Mouse (Mus musculus) lung, adult 2 months (tissue): ENCODE data around the gene Dgki. TPM values are rescaled to one million over a fixed set of nuclear protein-coding genes. Genes with fewer than 3 reads are reported as not detected.

Source experiments
- DNase-seq: peaks from one replicate; pipeline ENCODE4 v3.0.0; 2022
- H3K4me1 ChIP-seq: fragments of 200-500 bp; 2 replicates; pipeline ENCODE4 v1.6.1; 2011; ENCODE audit warnings: low read length; ENCODE audit not compliant: control insufficient read depth, insufficient read depth
- H3K4me3 ChIP-seq: fragments of 200-500 bp; replicated peaks from 2 replicates; pipeline ENCODE3; 2011; ENCODE audit warnings: low read depth, mild to moderate bottlenecking, control low read depth, low read length; ENCODE audit errors: extremely low read depth
- CTCF ChIP-seq: fragments of 200-500 bp; IDR thresholded peaks from 2 replicates; pipeline ENCODE4 v1.5.1; 2011; ENCODE audit warnings: mild to moderate bottlenecking, low read length, control low read depth; ENCODE audit not compliant: insufficient read depth
- POLR2A ChIP-seq: fragments of 200-500 bp; IDR thresholded peaks from 2 replicates; pipeline ENCODE4 v1.6.1; 2011; ENCODE audit warnings: low read depth, mild to moderate bottlenecking, control low read depth, low read length, borderline replicate concordance; ENCODE audit errors: extremely low read depth
- WGBS: fragments of 180-500 bp; shearing (Covaris S2); methylation state at CpG from one replicate; pipeline ENCODE4 v1.1.7; 2018; 5-methylcytosine and 5-hydroxymethylcytosine counted together
- polyA plus RNA-seq: library from polyadenylated mRNA; depleted of rRNA; stranded (reverse); fragments of >200 nt; gene quantifications from 2 replicates; pipeline ENCODE4 v1.2.3, GENCODE M21; 2012

Dgki gene
- polyA plus RNA-seq, 1 experiment = 0.09 TPM

DNA sequence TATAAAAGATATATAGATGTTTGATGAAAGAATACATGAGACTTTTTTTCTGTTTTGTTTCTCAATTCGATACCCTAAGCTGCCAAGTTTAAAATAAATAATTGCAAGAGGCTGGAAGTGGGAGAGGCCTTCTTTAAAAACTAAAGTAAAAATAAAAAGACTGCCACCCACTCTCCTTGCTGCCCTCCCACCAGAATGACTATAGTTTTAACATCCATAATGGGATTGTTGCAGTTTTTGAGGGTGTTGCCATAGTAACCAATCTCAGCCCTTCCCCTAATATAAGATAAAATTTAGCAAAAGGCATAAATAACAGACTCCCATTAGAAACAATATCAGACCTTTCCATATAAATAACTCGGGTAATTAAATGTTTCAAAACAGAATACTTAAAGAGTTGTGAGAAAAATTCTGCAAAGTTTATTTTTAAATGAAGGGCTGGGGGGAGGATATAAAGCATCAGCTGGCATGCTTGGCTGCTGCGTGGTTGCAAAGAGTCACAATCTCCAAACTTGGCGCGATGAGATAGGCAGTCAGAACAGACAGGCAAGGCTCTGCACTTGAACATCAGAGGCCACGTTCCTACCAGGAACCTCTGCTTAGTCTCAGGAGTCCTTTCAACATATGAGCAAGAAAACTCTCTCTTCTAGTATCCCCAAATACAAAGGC, 57.8 kb downstream of the Dgki start:
- H3K4me3 ChIP-seq = no peak overlapping the region
- 73% methylated on average over 6 of the region's 6 CpGs for WGBS
- TF ChIP-seq POLR2A = no peak
- TF ChIP-seq CTCF = no peak
- no peak for DNase-seq
- no peaks in the 10 kb centered on the region for H3K4me1 ChIP-seq

DNA sequence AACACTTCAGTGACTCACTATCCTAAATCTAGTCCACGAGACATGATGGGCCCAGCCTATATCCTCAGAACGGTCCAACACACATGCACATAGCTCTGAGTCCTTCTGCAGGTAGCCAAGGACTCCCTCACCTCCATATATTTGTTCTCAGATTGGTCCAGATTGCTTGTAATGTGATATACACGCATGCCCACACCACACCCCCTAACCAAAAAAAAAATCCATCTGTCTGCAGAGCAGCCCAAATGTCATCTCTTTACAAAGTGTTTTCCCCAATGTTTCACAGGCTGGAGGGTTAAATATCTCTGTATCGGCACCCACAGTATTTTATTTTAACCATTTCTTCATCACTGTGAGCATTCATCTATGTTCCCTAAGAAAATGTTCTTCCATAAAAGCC, 58.5 kb downstream of the Dgki start:
- TF ChIP-seq CTCF = no peak
- TF ChIP-seq POLR2A = no peak
- no peak for DNase-seq
- H3K4me1 ChIP-seq = no peaks in the 10 kb centered on the region
- no peak overlapping the region for H3K4me3 ChIP-seq
- 87% methylated on average over 4 of the region's 4 CpGs for WGBS

DNA sequence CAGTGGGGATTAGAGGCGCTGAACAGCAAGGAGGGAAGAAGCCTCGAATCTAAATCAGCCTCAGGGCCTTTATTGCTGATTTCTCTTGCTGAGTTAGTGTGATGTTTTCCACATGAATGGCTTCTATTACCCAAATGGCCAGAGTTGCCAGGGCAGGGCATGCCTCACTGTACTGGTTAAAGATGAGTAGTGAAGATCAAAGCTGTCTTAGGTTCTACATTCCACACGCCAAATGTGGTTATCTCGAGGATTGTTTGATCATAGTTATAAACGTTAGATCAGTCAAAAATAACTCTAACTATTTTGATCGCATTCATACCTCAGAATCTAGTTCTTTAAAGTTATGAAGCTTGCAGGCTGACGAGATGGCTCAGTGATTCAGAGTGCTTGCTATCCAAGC, 59.8 kb downstream of the Dgki start:
- Histone ChIP-seq H3K4me3 (no peak overlapping the region), H3K4me1 (no peaks in the 10 kb centered on the region)
- DNase-seq = no peak
- 83% methylated on average over 7 of the region's 7 CpGs for WGBS
- TF ChIP-seq CTCF = no peak
- no peak for TF ChIP-seq POLR2A

DNA sequence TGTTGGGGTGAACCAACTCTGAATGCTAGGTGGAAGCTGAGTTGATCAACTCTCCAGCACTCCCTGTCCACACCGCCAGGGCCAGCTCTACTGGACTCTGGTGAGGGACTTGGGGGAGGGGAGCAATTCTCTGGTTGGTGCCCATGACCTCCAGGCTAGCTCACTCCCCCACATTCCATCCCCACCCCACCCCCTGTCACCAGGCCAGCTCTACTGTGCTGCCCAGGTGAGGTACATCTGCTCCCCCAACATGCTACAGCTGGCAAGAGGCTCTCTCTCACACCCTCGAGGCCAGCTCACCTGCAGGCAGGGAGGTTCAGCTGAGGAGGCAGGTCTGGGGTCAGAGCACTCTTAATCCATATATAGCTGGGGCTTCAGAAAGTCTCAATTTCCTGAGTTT, 63.1 kb downstream of the Dgki start:
- no peak for DNase-seq
- WGBS = 62% methylated on average over 2 of the region's 2 CpGs
- Histone ChIP-seq H3K4me3 (no peak overlapping the region), H3K4me1 (no peaks in the 10 kb centered on the region)
- TF ChIP-seq CTCF (no peak), POLR2A (no peak)

DNA sequence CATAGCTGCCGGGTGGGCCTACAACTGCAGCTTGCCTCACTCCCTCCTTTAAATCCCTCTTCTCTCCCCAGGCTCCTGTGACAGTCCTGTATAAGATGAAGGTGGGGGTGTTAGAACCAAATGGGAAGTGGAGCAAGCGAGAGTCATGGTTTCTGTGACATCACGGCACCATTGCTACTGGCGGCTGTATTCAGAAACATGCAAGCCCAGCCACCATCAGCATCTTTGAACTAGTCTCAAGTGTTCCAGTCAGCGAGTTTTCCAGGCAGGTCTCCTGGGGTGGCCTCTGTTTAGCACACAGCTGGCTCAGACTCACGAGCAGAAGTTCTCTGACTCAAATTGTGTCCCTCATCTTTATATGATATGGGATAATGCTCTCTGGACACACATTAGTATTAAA, 68.8 kb downstream of the Dgki start:
- DNase-seq = no peak
- TF ChIP-seq CTCF = no peak
- no peak for TF ChIP-seq POLR2A
- 60% methylated on average over 6 of the region's 6 CpGs for WGBS
- Histone ChIP-seq H3K4me3 (no peak overlapping the region), H3K4me1 (no peaks in the 10 kb centered on the region)

DNA sequence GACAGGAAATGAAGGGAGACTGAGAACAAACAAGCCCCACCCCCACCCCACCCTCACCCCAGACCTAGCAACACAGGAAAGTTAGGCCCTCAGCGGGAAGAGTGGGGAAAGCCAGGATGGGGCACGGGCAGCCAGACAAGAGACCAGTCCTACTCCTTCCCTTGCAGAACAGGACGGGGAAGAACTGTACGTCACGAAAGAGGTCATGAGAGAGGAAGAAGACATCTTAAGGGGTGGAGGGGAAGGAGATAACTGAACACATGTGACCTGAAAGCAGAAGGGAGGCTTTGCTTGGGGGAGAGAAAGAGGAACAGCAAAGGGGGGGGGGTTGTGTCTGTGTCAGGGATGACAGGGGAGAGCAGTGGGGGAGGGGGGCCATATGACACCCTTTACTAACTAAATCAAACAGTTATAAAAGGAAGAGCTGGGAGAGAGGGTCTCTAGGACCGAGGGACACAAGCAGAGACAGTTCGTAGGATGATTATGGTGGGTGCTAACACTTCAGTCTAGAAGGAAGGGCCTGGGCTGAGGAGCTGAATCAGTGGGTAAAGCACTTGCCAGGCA, 77.0 kb downstream of the Dgki start:
- Histone ChIP-seq H3K4me1 (no peaks in the 10 kb centered on the region), H3K4me3 (no peak overlapping the region)
- 54% methylated on average over 7 of the region's 7 CpGs for WGBS
- DNase-seq = no peak
- TF ChIP-seq CTCF = no peak
- TF ChIP-seq POLR2A = no peak

DNA sequence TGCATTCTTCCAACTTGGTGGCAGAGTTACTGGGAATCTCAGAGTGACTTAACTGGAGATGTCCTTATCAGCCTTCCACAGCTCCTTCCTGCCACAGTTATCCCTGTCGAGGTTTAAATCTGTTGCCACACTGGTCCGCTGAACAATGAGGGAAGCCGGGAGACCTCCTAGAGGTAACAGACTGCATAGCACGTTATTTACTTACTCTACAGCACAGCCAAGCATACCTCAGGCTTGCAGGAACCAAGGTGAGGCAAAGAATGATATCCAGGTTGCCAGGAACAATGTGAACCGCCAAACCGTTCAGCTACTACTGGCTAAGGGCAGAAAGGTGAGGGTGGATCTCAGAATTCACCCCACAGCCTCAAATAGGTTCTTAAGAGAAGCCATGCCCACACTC, 78.0 kb downstream of the Dgki start:
- no peak for DNase-seq
- no peak for TF ChIP-seq POLR2A
- H3K4me1 ChIP-seq = no peaks in the 10 kb centered on the region
- H3K4me3 ChIP-seq = no peak overlapping the region
- 45% methylated on average over 6 of the region's 6 CpGs for WGBS

DNA sequence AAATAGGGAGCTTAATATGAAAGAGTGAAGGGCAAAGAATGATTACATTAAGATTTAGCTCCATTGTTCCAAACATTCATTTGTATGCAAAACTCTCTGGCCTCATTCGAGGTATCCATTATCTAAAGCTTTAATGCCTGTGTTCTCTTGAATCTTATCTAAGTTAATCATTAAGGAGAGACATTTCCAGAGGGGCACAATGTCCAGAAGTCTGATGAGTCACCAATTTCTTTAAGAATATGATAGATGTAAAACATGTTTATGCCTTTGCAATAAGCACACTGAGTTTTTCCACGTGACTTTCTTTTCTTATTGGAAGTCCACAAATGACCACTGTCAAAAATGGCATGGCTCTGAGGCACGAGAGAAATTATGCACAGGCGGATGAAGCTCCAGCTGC, 80.9 kb downstream of the Dgki start:
- DNase-seq = no peak
- Histone ChIP-seq H3K4me1 (no peaks in the 10 kb centered on the region), H3K4me3 (no peak overlapping the region)
- TF ChIP-seq POLR2A = no peak
- no peak for TF ChIP-seq CTCF
- 79% methylated on average over 4 of the region's 4 CpGs for WGBS

DNA sequence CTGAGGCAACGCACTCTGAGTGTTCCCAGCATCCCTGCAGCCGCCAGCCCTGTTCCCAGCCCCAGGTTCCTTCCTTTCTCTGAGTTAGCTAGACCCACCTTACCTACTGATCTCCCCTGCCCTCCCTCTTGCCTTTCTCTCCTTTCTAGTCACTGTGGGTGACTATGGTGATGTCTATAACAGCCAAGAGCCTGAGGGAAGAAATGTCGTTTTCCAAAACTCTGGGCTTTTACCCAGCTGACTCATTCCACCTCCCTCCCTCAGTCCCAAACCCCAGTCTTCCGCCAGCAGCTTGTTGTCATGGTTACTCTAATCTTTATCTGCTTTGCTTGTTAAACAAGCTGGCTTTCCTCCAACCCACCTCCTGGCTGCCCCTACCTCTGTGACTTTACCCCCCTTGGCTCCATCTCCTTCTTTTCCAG, 83.6 kb downstream of the Dgki start:
- no peak for DNase-seq
- 51% methylated on average over 4 of the region's 4 CpGs for WGBS
- Histone ChIP-seq H3K4me3 (no peak overlapping the region), H3K4me1 (no peaks in the 10 kb centered on the region)
- TF ChIP-seq CTCF (no peak), POLR2A (no peak)

DNA sequence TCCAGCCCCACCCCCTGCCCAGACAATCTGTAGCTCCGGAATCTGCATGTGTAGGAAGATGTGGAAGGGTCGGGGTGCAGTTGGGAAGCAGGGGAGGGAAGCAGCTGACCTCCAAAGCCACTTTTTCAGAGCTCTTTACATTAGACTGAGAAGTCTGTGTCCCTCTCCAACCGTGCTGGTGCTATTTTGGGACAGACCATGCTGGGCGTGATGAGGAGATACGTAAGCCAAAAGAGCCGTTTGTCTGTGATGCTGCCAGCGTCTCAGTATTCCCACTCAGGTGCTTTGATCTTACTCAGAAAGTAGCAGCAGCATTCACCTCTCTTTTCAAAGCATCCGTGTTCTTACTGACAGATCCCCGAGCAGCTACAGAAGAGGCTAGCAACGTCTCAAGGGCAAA, 84.3 kb downstream of the Dgki start:
- no peak for TF ChIP-seq POLR2A
- no peak for DNase-seq
- no peak overlapping the region for H3K4me3 ChIP-seq
- H3K4me1 ChIP-seq = no peaks in the 10 kb centered on the region
- WGBS = 38% methylated on average over 10 of the region's 10 CpGs

DNA sequence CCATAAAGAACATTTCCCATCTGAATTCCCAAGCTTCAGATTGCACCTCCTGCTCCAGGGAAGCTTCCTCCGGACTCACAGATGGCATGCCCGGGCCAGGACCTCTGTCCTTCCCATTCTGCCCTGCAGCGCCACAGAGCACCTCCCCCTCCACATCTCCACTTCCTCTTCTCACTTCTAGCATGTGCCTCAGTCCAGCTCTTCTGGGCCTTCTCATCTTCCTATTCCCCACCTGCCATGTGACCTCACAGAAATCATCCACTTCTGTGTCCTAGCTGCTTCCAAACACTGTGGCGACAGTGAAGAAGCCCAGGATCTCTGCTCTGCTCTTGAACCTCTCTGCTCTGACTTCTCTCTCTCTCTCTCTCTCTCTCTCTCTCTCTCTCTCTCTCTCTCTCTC, 87.1 kb downstream of the Dgki start:
- 54% methylated on average over 4 of the region's 4 CpGs for WGBS
- no peaks in the 10 kb centered on the region for H3K4me1 ChIP-seq
- no peak overlapping the region for H3K4me3 ChIP-seq
- DNase-seq = no peak
- TF ChIP-seq POLR2A (no peak), CTCF (no peak)
